14 mouse cellular contexts compared by ENCODE assay signal in the genomic region with DNA sequence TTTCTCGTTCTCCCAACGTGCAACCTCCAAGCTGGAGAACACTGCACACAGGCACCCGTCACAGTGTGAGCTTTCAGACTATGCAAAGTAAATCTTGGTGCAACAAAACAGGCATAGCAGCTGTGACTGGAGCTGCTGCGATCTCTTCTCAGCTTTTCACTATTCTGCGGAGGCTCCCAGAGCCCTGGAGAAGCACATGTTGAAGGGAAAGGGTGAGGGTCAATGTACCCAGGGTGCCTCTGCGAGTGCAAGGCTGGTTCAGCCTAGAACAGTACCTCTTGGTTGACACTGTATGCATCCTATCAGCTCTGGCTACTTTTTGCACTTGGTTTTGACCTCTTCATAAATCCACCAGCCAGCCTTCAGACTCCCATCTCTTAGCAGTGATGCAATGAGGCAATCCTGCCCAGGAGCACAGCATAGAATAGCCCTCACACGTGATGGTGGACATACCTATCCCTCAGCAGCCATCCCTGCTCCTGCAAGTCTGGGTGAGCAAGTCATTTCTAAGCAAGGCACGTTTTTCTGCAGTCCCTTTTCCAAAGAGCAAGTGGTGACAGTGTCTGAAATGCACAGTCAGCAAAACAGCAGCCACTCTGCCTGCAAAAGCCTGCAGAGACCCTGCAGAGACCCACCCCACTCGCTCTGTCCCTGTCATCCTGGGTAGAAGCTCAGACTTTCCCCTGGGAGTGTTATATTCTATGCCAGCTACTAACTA.
DNase-seq lines count a peak whose midpoint lies in the region; ATAC-seq and TF ChIP-seq lines count a peak whose summit lies in the region.
"Had no signal": no experiment of that assay in that cellular context is flagged by ENCODE, and none has a peak within 500 bp of the region (broad histone marks: within the 10 kb centered on the region; RNA-seq: fewer than 3 reads in every experiment).

No protein-coding gene starts in this region.

- no peak for TF ChIP-seq EP300 in MEL (IDR thresholded peaks at IDR 0.05; ENCODE audit: low read depth in 1 of 2, low read length in 2 of 2)

- no peaks in the 10 kb centered on the region for H3K36me3 ChIP-seq in hindbrain, embryonic 11.5 days (ENCODE audit: control insufficient read depth, insufficient read depth, low read length)
- no peaks in the 10 kb centered on the region for H3K36me3 ChIP-seq in hindbrain, embryonic 10.5 days
- no peaks in the 10 kb centered on the region for H3K36me3 ChIP-seq in MEL (ENCODE audit: control insufficient read depth in 1 of 2, insufficient read depth in 2 of 2, low read length in 2 of 2)
- H3K36me3 ChIP-seq in forebrain, postnatal 0 days (ENCODE audit: insufficient read depth): no peaks in the 10 kb centered on the region
- H3K36me3 ChIP-seq in midbrain, embryonic 15.5 days (replicated peaks): no peaks in the 10 kb centered on the region
- H3K36me3 ChIP-seq: G1E; intestine, embryonic 15.5 days; liver, embryonic 13.5 days had no signal

- H3K4me3 ChIP-seq in hindbrain, embryonic 11.5 days (ENCODE audit: low read depth, low read length): no peak overlapping the region
- H3K4me3 ChIP-seq in hindbrain, embryonic 10.5 days: no peak overlapping the region
- H3K4me3 ChIP-seq in MEL (ENCODE audit: control insufficient read depth in 1 of 2, insufficient read depth in 1 of 2, low read depth in 2 of 2, low read length in 2 of 2): no peak overlapping the region
- H3K4me3 ChIP-seq in forebrain, postnatal 0 days (ENCODE audit: low read depth, low read length): no peak overlapping the region
- H3K4me3 ChIP-seq in midbrain, embryonic 15.5 days: no peak overlapping the region
- H3K4me3 ChIP-seq: intestine, embryonic 15.5 days; liver, embryonic 13.5 days had no signal

- TF ChIP-seq CTCF in MEL (IDR thresholded peaks at IDR 0.05 in 2 of 3, conservative IDR thresholded peaks at IDR 0.05 in 1 of 3; ENCODE audit: control insufficient read depth in 1 of 3, insufficient read depth in 1 of 3, low read depth in 2 of 3, low read length in 3 of 3, poor library complexity in 1 of 3, severe bottlenecking in 1 of 3): no peak
- no peak for TF ChIP-seq CTCF in forebrain, postnatal 0 days (IDR thresholded peaks at IDR 0.05; ENCODE audit: low read depth)

- H3K9me3 ChIP-seq in hindbrain, embryonic 11.5 days (ENCODE audit: control insufficient read depth, low read length): no peaks in the 10 kb centered on the region
- no peaks in the 10 kb centered on the region for H3K9me3 ChIP-seq in hindbrain, embryonic 10.5 days
- no peaks in the 10 kb centered on the region for H3K9me3 ChIP-seq in MEL (replicated peaks; ENCODE audit: insufficient read depth, low read length)
- H3K9me3 ChIP-seq in forebrain, postnatal 0 days (ENCODE audit: low read length): no peaks in the 10 kb centered on the region
- H3K9me3 ChIP-seq in midbrain, embryonic 15.5 days: no peaks in the 10 kb centered on the region
- H3K9me3 ChIP-seq: intestine, embryonic 15.5 days; liver, embryonic 13.5 days had no signal

- no peak for DNase-seq in hindbrain, embryonic 11.5 days (ENCODE audit: low spot score)
- no peak for DNase-seq in hindbrain, embryonic 10.5 days (ENCODE audit: low spot score)
- no peak for DNase-seq in MEL (ENCODE audit: low read depth, low spot score)
- peak; percentile 52 for DNase-seq in forebrain, postnatal 0 days
- no peak for DNase-seq in testis, postnatal 14 days (ENCODE audit: low spot score)
- DNase-seq in cerebellum, adult 18-20 months: no peak
- DNase-seq: adrenal gland, postnatal 36 days; B cell, adult 2 months; heart, adult 18-20 months; liver, embryonic 13.5 days had no signal

- 51% methylated on average over 9 of the region's 9 CpGs for WGBS in hindbrain, embryonic 11.5 days
- WGBS in hindbrain, embryonic 10.5 days: 59% methylated on average over 9 of the region's 9 CpGs
- WGBS in forebrain, postnatal 0 days: 29% methylated on average over 9 of the region's 9 CpGs
- 31% methylated on average over 9 of the region's 9 CpGs for WGBS in midbrain, embryonic 15.5 days

- no peak overlapping the region for H3K27ac ChIP-seq in hindbrain, embryonic 11.5 days (ENCODE audit: low read depth, low read length)
- no peak overlapping the region for H3K27ac ChIP-seq in hindbrain, embryonic 10.5 days
- H3K27ac ChIP-seq in MEL (ENCODE audit: control insufficient read depth, low read depth, low read length): no peak overlapping the region
- H3K27ac ChIP-seq in forebrain, postnatal 0 days (ENCODE audit: low read depth, low read length): no peak overlapping the region
- H3K27ac ChIP-seq in midbrain, embryonic 15.5 days: no peak overlapping the region
- H3K27ac ChIP-seq: intestine, embryonic 15.5 days; liver, embryonic 13.5 days had no signal

- H3K4me2 ChIP-seq in hindbrain, embryonic 11.5 days (replicated peaks; ENCODE audit: low read depth, low read length): no peak overlapping the region
- no peak overlapping the region for H3K4me2 ChIP-seq in forebrain, postnatal 0 days (ENCODE audit: low read depth)
- H3K4me2 ChIP-seq in midbrain, embryonic 15.5 days: no peak overlapping the region
- H3K4me2 ChIP-seq: intestine, embryonic 15.5 days; liver, embryonic 13.5 days had no signal

- no peaks in the 10 kb centered on the region for H3K27me3 ChIP-seq in hindbrain, embryonic 11.5 days (ENCODE audit: control insufficient read depth, insufficient read depth, low read length)
- H3K27me3 ChIP-seq in hindbrain, embryonic 10.5 days (ENCODE audit: insufficient read depth, poor library complexity, severe bottlenecking): no peaks in the 10 kb centered on the region
- peaks cover 5 to 12% of the 10 kb centered on the region in 2 experiments for H3K27me3 ChIP-seq in MEL (ENCODE audit: control insufficient read depth in 1 of 2, insufficient read depth in 2 of 2, low read length in 2 of 2)
- H3K27me3 ChIP-seq in forebrain, postnatal 0 days (ENCODE audit: insufficient read depth, low read length): no peaks in the 10 kb centered on the region
- no peaks in the 10 kb centered on the region for H3K27me3 ChIP-seq in midbrain, embryonic 15.5 days (replicated peaks)
- H3K27me3 ChIP-seq: intestine, embryonic 15.5 days; liver, embryonic 13.5 days had no signal

- peak; percentile 60; the same call in 1 of the 2 replicates for ATAC-seq in hindbrain, embryonic 11.5 days (ENCODE audit: low FRiP score)
- ATAC-seq in forebrain, postnatal 0 days: peak; percentile 87
- peak; percentile 54 for ATAC-seq in midbrain, embryonic 15.5 days (replicated peaks)
- ATAC-seq in monocyte, adult 5-6 weeks (replicated peaks; ENCODE audit: insufficient number of reproducible peaks, low FRiP score, low TSS enrichment, poor library complexity, severe bottlenecking): no peak
- ATAC-seq: intestine, embryonic 15.5 days had no signal

- TF ChIP-seq POLR2A in MEL (IDR thresholded peaks at IDR 0.05; ENCODE audit: control insufficient read depth in 1 of 2, insufficient read depth in 1 of 2, low read depth in 1 of 2, low read length in 2 of 2, poor library complexity in 1 of 2): no peak

- H3K79me2 ChIP-seq in MEL (ENCODE audit: control insufficient read depth, insufficient read depth, low read length, poor library complexity): no peaks in the 10 kb centered on the region

- no peak overlapping the region for H3K9ac ChIP-seq in hindbrain, embryonic 11.5 days (ENCODE audit: low read depth, low read length)
- H3K9ac ChIP-seq in MEL (ENCODE audit: control insufficient read depth, low read depth, low read length, poor library complexity, severe bottlenecking): no peak overlapping the region
- no peak overlapping the region for H3K9ac ChIP-seq in forebrain, postnatal 0 days
- no peak overlapping the region for H3K9ac ChIP-seq in midbrain, embryonic 15.5 days
- H3K9ac ChIP-seq: intestine, embryonic 15.5 days; liver, embryonic 13.5 days had no signal

- peaks cover 5% of the 10 kb centered on the region; the same call in 1 of the 2 replicates for H3K4me1 ChIP-seq in hindbrain, embryonic 11.5 days (replicated peaks; ENCODE audit: control insufficient read depth, insufficient read depth, low read length)
- H3K4me1 ChIP-seq in hindbrain, embryonic 10.5 days (replicated peaks): peaks cover 16% of the 10 kb centered on the region
- H3K4me1 ChIP-seq in MEL (ENCODE audit: control insufficient read depth in 1 of 2, insufficient read depth in 2 of 2, low read length in 2 of 2): no peaks in the 10 kb centered on the region
- 0 out of 2 replicates have a peak, but pooled peaks cover 8% of the 10 kb centered on the region for H3K4me1 ChIP-seq in forebrain, postnatal 0 days (ENCODE audit: insufficient read depth)
- H3K4me1 ChIP-seq in midbrain, embryonic 15.5 days: peaks cover 7% of the 10 kb centered on the region
- H3K4me1 ChIP-seq: intestine, embryonic 15.5 days; liver, embryonic 13.5 days had no signal

- no peak for TF ChIP-seq RAD21 in MEL (IDR thresholded peaks at IDR 0.05; ENCODE audit: low read depth, low read length)

TF ChIP-seq in MEL, 35 proteins besides CTCF, POLR2A, EP300 and RAD21:
- TF ChIP-seq MAFK (IDR thresholded peaks at IDR 0.05; ENCODE audit: borderline replicate concordance, low read depth, low read length) (peak; percentile 17; the same call in 1 of the 2 replicates), UBTF (IDR thresholded peaks at IDR 0.05; ENCODE audit: borderline replicate concordance, insufficient read depth, low read depth, low read length) (no peak)
